Mouse (Mus musculus): ENCODE measurements around the gene Zbtb16. TPM values are rescaled to one million over a fixed set of nuclear protein-coding genes. Genes with fewer than 3 reads are reported as not detected.
A peak's percentile ranks its signal among the peaks of the same experiment; 100 is the strongest.

Zbtb16 gene
- polyA plus RNA-seq, 1 experiment from 2014 or later, result 6.9 TPM

DNA sequence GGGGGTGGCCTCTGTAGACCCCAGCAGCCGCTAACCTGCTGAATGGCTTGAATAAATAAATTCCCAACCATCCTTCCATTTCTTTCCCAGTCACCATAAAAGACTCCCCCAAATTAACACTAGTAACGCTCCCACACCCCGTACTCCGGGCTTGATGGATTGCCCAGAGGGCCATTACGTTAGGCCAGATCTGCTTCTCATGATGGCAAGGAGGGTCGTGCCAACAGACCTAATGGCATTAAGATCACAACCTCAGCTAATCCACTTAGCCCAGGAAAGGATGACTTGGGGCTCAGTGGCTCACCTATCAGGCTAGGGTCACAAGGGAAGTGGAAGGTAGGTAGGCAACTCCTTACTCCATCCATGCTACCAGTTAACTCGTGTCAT is 12.7 kb downstream of the Zbtb16 start:
- Histone ChIP-seq H3K36me3 (no peaks in the 10 kb centered on the region), H3K9me3 (replicated peaks) (no peaks in the 10 kb centered on the region), H3K27ac (no peak overlapping the region), H3K4me3 (no peak overlapping the region), H3K27me3 (no peaks in the 10 kb centered on the region), H3K4me1 (peaks cover 41% of the 10 kb centered on the region), H3K4me2 (replicated peaks) (peak overlapping the region; percentile 11; the same call in 1 of the 2 replicates), H3K9ac (no peak overlapping the region)
- ATAC-seq (ENCODE audit: low FRiP score), result no peak
- WGBS, result 44% methylated on average over 7 of the region's 7 CpGs

DNA sequence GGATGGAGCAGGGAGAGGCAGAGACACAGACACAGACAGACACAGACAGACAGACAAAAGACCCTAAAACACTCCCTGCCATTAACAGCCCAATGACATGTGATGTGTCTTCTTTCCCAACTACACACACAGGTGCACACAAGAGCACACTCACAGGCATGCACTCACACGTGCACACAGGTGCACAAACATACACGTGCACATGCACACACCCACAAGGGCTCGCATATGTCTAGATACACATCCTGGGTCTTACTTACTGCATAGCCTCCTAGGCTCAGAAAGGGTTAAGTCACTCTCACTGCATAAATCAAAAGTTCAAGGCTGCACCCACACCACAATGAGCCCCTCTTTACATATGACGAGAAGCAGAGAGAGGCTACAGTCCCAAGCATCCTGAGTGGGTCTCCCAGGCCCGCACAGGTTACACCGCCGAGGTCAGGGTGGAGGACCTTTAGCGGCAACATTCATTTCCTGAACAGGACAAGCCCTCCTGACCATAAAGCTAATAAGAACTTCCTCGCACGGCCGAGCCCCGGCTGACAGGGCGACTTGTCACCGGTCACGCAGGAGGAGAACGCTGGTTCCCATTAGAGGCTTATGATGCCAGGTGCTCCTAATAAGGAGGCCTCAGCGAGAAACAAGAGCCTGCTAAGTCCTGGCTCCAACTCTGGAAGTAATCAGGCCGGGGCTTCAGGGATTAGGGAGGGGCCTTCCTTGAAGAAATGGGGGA is 13.3 kb downstream of the Zbtb16 start:
- Histone ChIP-seq H3K27ac (no peak overlapping the region), H3K4me3 (no peak overlapping the region), H3K9ac (no peak overlapping the region), H3K4me1 (peaks cover 41% of the 10 kb centered on the region), H3K36me3 (no peaks in the 10 kb centered on the region), H3K27me3 (no peaks in the 10 kb centered on the region), H3K9me3 (replicated peaks) (no peaks in the 10 kb centered on the region), H3K4me2 (replicated peaks) (peak overlapping the region; percentile 11; the same call in 1 of the 2 replicates)
- whole genome bisulfite sequencing, result 31% methylated on average over 18 of the region's 18 CpGs
- ATAC-seq (ENCODE audit: low FRiP score), result no peak

DNA sequence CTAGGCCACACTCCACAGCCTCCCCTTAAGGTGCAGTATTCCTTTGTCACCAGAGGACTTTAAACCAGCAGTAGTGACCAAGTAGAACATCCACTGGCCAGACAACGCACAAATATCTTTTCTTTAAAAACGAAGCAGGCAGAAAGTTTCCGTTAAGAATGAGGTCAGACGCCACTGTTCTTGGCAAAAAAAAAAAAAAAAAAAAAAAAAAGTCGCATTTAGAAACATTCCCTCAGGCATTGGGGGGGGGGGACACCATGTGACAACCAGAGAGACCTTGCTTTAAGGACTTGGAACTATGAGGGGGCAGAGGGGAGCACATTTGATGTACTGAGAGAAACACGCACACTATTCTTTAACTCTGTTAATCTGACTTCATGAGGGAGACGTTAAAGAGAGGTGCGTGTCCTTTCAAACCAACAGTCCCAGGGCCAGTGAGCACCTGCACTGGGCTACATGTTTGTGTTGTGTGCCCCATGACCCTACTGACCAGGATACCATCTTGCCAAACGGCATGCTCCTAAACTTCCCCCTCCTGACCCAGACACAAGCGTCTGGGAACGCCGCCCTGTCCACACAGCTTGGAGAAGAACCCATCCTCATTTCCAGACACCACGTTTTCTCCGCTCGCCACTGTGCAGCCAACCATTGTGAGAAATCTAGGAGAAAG is 14.0 kb downstream of the Zbtb16 start:
- Histone ChIP-seq H3K9ac (no peak overlapping the region), H3K4me2 (replicated peaks) (no peak overlapping the region), H3K27ac (no peak overlapping the region), H3K4me3 (no peak overlapping the region), H3K36me3 (no peaks in the 10 kb centered on the region), H3K9me3 (replicated peaks) (no peaks in the 10 kb centered on the region), H3K4me1 (peaks cover 43% of the 10 kb centered on the region), H3K27me3 (no peaks in the 10 kb centered on the region)
- 62% methylated on average over 15 of the region's 15 CpGs for WGBS
- no peak for ATAC-seq (ENCODE audit: low FRiP score)

- Histone ChIP-seq H3K4me3 (no peak overlapping the region), H3K4me2 (replicated peaks) (no peak overlapping the region), H3K9me3 (replicated peaks) (no peaks in the 10 kb centered on the region), H3K4me1 (peaks cover 43% of the 10 kb centered on the region), H3K27ac (no peak overlapping the region), H3K9ac (no peak overlapping the region), H3K27me3 (no peaks in the 10 kb centered on the region), H3K36me3 (no peaks in the 10 kb centered on the region)
- WGBS, result 75% methylated on average over 9 of the region's 9 CpGs
- no peak for ATAC-seq (ENCODE audit: low FRiP score)
Measured at GRCm38 (mm10) chr9:48821431-48821830, 14.6 kb downstream of the Zbtb16 start.

DNA sequence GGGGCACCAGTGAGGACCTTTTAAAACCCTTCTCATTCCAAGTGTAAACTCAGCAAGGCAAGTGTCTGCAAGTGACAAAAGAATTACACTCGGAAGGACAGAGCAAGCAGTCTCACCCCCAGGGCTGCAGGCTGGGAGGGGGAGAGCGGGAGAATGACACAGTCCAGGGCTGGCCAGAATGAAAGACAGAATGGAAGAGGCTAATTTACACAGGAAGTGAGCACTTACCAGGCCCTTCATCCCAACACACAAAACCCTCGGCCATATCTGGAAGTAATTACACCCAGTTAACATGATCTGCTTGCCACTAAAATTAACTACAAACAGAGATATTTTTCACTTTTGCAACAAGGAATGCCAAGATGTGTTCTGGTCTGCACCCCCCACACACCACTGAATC is 15.2 kb downstream of the Zbtb16 start:
- Histone ChIP-seq H3K4me2 (replicated peaks) (no peak overlapping the region), H3K27ac (no peak overlapping the region), H3K36me3 (no peaks in the 10 kb centered on the region), H3K4me1 (peaks cover 41% of the 10 kb centered on the region), H3K9me3 (replicated peaks) (no peaks in the 10 kb centered on the region), H3K4me3 (no peak overlapping the region), H3K27me3 (no peaks in the 10 kb centered on the region), H3K9ac (no peak overlapping the region)
- no peak for ATAC-seq (ENCODE audit: low FRiP score)
- WGBS, result 32% methylated on average over 3 of the region's 3 CpGs

DNA sequence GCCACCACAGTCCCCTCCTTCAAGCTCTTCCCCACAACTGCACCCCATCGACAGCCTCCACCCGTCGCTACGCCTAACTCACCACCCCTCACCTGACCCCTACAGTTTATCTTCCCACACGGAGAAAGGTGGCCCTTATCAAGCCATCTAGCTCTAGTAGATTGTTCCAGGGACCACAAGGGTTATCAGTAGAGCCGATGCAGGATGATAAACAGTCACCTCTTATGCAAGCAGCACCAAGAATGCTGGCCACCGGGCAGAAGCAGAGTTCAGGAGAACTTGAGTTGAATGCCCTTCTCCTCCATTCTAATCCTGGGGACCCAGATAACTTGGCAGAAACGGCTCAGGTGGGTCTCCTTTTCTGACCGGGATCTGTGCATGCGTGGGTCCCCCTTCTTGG is 16.3 kb downstream of the Zbtb16 start:
- H3K27me3 ChIP-seq, result no peaks in the 10 kb centered on the region
- no peak overlapping the region for H3K27ac ChIP-seq
- H3K4me3 ChIP-seq, result no peak overlapping the region
- WGBS, result 84% methylated on average over 10 of the region's 10 CpGs
- no peak for ATAC-seq (ENCODE audit: low FRiP score)
- H3K36me3 ChIP-seq, result no peaks in the 10 kb centered on the region
- H3K9me3 ChIP-seq (replicated peaks), result no peaks in the 10 kb centered on the region
- no peak overlapping the region for H3K4me2 ChIP-seq (replicated peaks)
- H3K4me1 ChIP-seq, result peaks cover 44% of the 10 kb centered on the region
- no peak overlapping the region for H3K9ac ChIP-seq

DNA sequence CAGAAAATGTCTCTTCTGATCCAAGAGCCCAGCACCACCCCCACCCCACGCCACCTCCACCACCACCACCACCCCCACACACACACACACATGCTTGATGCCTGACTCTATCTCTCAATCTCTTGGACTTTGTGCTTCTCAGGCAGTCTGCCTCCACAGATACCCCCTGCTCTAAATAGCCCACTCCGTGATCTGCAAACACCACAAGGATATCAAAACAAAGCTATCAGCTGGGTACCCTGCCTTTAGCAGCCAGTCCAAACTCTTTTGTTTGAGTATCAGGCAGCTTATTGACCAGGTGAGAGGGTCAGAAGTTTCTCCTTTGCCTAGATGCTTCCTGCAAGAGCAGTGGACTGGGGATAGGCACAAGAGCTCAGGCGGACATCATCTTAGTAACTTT is 16.9 kb downstream of the Zbtb16 start:
- Histone ChIP-seq H3K4me1 (peaks cover 42% of the 10 kb centered on the region), H3K9ac (no peak overlapping the region), H3K4me3 (no peak overlapping the region), H3K4me2 (replicated peaks) (no peak overlapping the region), H3K27ac (no peak overlapping the region), H3K36me3 (no peaks in the 10 kb centered on the region), H3K27me3 (no peaks in the 10 kb centered on the region), H3K9me3 (replicated peaks) (no peaks in the 10 kb centered on the region)
- ATAC-seq (ENCODE audit: low FRiP score), result no peak
- 78% methylated on average over 3 of the region's 3 CpGs for WGBS

GRCm38 (mm10) chr9:48817907-48818306 is 18.1 kb downstream of the Zbtb16 start:
- no peak for ATAC-seq (ENCODE audit: low FRiP score)

GRCm38 (mm10) chr9:48817399-48817793 is 18.6 kb downstream of the Zbtb16 start:
- Histone ChIP-seq H3K9ac (no peak overlapping the region), H3K27ac (no peak overlapping the region), H3K27me3 (no peaks in the 10 kb centered on the region), H3K9me3 (replicated peaks) (no peaks in the 10 kb centered on the region), H3K4me1 (peaks cover 27% of the 10 kb centered on the region), H3K4me2 (replicated peaks) (no peak overlapping the region), H3K36me3 (no peaks in the 10 kb centered on the region), H3K4me3 (no peak overlapping the region)
- 85% methylated on average over 7 of the region's 7 CpGs for WGBS
- ATAC-seq (ENCODE audit: low FRiP score), result no peak

More at GRCm38 (mm10) chr9:48817907-48818306, 18.1 kb downstream of the Zbtb16 start:
- Histone ChIP-seq H3K4me2 (replicated peaks) (no peak overlapping the region), H3K9ac (no peak overlapping the region), H3K36me3 (no peaks in the 10 kb centered on the region), H3K4me1 (peaks cover 32% of the 10 kb centered on the region), H3K27me3 (no peaks in the 10 kb centered on the region), H3K4me3 (no peak overlapping the region), H3K27ac (no peak overlapping the region), H3K9me3 (replicated peaks) (no peaks in the 10 kb centered on the region)
- WGBS, result 87% methylated on average over 4 of the region's 4 CpGs

- no peak for ATAC-seq (ENCODE audit: low FRiP score)
- H3K4me3 ChIP-seq, result no peak overlapping the region
- H3K9ac ChIP-seq, result no peak overlapping the region
- H3K27ac ChIP-seq, result no peak overlapping the region
- peaks cover 23% of the 10 kb centered on the region for H3K4me1 ChIP-seq
- 59% methylated on average over 10 of the region's 10 CpGs for WGBS
- no peaks in the 10 kb centered on the region for H3K36me3 ChIP-seq
- no peak overlapping the region for H3K4me2 ChIP-seq (replicated peaks)
- H3K9me3 ChIP-seq (replicated peaks), result no peaks in the 10 kb centered on the region
- no peaks in the 10 kb centered on the region for H3K27me3 ChIP-seq
Measured at GRCm38 (mm10) chr9:48816678-48817398, 19.2 kb downstream of the Zbtb16 start.

- Histone ChIP-seq H3K9ac (no peak overlapping the region), H3K4me3 (no peak overlapping the region), H3K4me2 (replicated peaks) (no peak overlapping the region), H3K27ac (no peak overlapping the region), H3K27me3 (no peaks in the 10 kb centered on the region), H3K36me3 (no peaks in the 10 kb centered on the region), H3K9me3 (replicated peaks) (no peaks in the 10 kb centered on the region), H3K4me1 (peaks cover 21% of the 10 kb centered on the region)
- WGBS, result 94% methylated on average over 9 of the region's 9 CpGs
- ATAC-seq (ENCODE audit: low FRiP score), result no peak
Measured at GRCm38 (mm10) chr9:48816157-48816556, 19.9 kb downstream of the Zbtb16 start.

DNA sequence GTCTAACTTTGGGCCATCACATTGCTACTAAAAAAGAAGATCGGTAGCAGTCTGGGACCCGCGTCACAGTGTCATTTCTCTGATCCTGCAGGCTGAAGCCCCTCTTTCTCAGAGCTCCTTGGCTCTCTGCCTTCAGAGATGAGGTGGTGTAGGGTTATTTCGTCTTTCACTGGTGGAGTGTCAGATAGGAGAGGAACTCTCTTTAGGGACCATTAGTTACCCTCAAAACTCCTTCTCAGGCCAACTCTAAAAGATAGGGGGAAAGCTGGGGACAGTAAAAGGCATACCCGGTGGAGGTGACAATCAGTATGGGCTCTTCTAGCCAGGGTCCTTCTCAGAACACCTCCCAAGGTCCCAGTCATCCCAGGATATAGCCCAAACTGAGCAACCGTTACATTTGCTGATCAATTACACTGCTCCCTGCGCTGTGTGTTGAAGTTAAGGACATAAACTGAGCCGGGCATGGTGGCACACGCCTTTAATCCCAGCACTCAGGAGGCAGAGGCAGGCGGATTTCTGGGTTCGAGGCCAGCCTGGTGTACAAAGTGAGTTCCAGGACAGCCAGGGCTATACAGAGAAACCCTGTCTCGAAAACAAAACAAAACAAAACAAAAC is 21.0 kb downstream of the Zbtb16 start:
- Histone ChIP-seq H3K27ac (no peak overlapping the region), H3K36me3 (no peaks in the 10 kb centered on the region), H3K4me1 (peaks cover 12% of the 10 kb centered on the region; the same call in 1 of the 2 replicates), H3K4me3 (no peak overlapping the region), H3K9me3 (replicated peaks) (no peaks in the 10 kb centered on the region), H3K9ac (no peak overlapping the region), H3K4me2 (replicated peaks) (no peak overlapping the region), H3K27me3 (no peaks in the 10 kb centered on the region)
- no peak for ATAC-seq (ENCODE audit: low FRiP score)
- 90% methylated on average over 12 of the region's 12 CpGs for WGBS

Measured in hindbrain, embryonic 12.5 days (tissue).